Mouse (Mus musculus): ENCODE measurements around the gene Erich3. TPM values are rescaled to one million over a fixed set of nuclear protein-coding genes. Genes with fewer than 3 reads are reported as not detected.
"Not testable (repeated sequence)": the region's sequence is repeated elsewhere in the genome, so short reads cannot be mapped to it uniquely, and the experiment has no call there.

Erich3 gene
- polyA plus RNA-seq (2012; rRNA removed): 124 and 147 TPM in 2 replicates

GRCm38 (mm10) chr3:154663545-154663944, at the start of gene Erich3:
Gene Erich3, plus strand, starts transcription at chr3:154663859.
- Histone ChIP-seq H3K27ac (ENCODE audit: control insufficient read depth, insufficient read depth, low read depth, low read length) (no peak within 1 kb of the TSS), H3K4me3 (ENCODE audit: control insufficient read depth, low read depth, low read length) (peak within 1 kb of the TSS; percentile 35; the same call in 1 of the 2 replicates), H3K36me3 (ENCODE audit: control insufficient read depth, insufficient read depth, low read length) (no peaks in the 10 kb centered on the region), H3K4me1 (ENCODE audit: control insufficient read depth, insufficient read depth, low read length) (peaks cover 9% of the 10 kb centered on the region), H3K27me3 (ENCODE audit: control insufficient read depth, insufficient read depth, low read length) (no peaks in the 10 kb centered on the region)
- TF ChIP-seq POLR2A (IDR thresholded peaks at IDR 0.05; ENCODE audit: control insufficient read depth, low read depth, low read length) (no peak), CTCF (IDR thresholded peaks at IDR 0.05; ENCODE audit: control insufficient read depth, insufficient read depth, insufficient replicate concordance, low read depth, low read length) (no peak)

- no peak for TF ChIP-seq CTCF (IDR thresholded peaks at IDR 0.05; ENCODE audit: control insufficient read depth, insufficient read depth, insufficient replicate concordance, low read depth, low read length)
- no peak for TF ChIP-seq POLR2A (IDR thresholded peaks at IDR 0.05; ENCODE audit: control insufficient read depth, low read depth, low read length)
- H3K27me3 ChIP-seq (ENCODE audit: control insufficient read depth, insufficient read depth, low read length): no peaks in the 10 kb centered on the region
- no peaks in the 10 kb centered on the region for H3K4me1 ChIP-seq (ENCODE audit: control insufficient read depth, insufficient read depth, low read length)
- no peaks in the 10 kb centered on the region for H3K36me3 ChIP-seq (ENCODE audit: control insufficient read depth, insufficient read depth, low read length)
- no peak overlapping the region for H3K27ac ChIP-seq (ENCODE audit: control insufficient read depth, insufficient read depth, low read depth, low read length)
- no peak overlapping the region for H3K4me3 ChIP-seq (ENCODE audit: control insufficient read depth, low read depth, low read length)
Measured at GRCm38 (mm10) chr3:154614771-154615170, 48.9 kb upstream of the Erich3 start.

GRCm38 (mm10) chr3:154615304-154615703, 48.4 kb upstream of the Erich3 start:
- Histone ChIP-seq H3K27ac (ENCODE audit: control insufficient read depth, insufficient read depth, low read depth, low read length) (no peak overlapping the region), H3K27me3 (ENCODE audit: control insufficient read depth, insufficient read depth, low read length) (no peaks in the 10 kb centered on the region), H3K36me3 (ENCODE audit: control insufficient read depth, insufficient read depth, low read length) (no peaks in the 10 kb centered on the region), H3K4me3 (ENCODE audit: control insufficient read depth, low read depth, low read length) (no peak overlapping the region), H3K4me1 (ENCODE audit: control insufficient read depth, insufficient read depth, low read length) (no peaks in the 10 kb centered on the region)
- no peak for TF ChIP-seq POLR2A (IDR thresholded peaks at IDR 0.05; ENCODE audit: control insufficient read depth, low read depth, low read length)
- TF ChIP-seq CTCF (IDR thresholded peaks at IDR 0.05; ENCODE audit: control insufficient read depth, insufficient read depth, insufficient replicate concordance, low read depth, low read length): no peak

GRCm38 (mm10) chr3:154616106-154616505, 47.6 kb upstream of the Erich3 start:
- H3K4me3 ChIP-seq (ENCODE audit: control insufficient read depth, low read depth, low read length): no peak overlapping the region
- no peaks in the 10 kb centered on the region for H3K4me1 ChIP-seq (ENCODE audit: control insufficient read depth, insufficient read depth, low read length)
- no peaks in the 10 kb centered on the region for H3K27me3 ChIP-seq (ENCODE audit: control insufficient read depth, insufficient read depth, low read length)
- H3K36me3 ChIP-seq (ENCODE audit: control insufficient read depth, insufficient read depth, low read length): no peaks in the 10 kb centered on the region
- TF ChIP-seq CTCF (IDR thresholded peaks at IDR 0.05; ENCODE audit: control insufficient read depth, insufficient read depth, insufficient replicate concordance, low read depth, low read length) (no peak), POLR2A (IDR thresholded peaks at IDR 0.05; ENCODE audit: control insufficient read depth, low read depth, low read length) (no peak)
- H3K27ac ChIP-seq (ENCODE audit: control insufficient read depth, insufficient read depth, low read depth, low read length): no peak overlapping the region

GRCm38 (mm10) chr3:154628284-154628683, 35.4 kb upstream of the Erich3 start:
- H3K27me3 ChIP-seq (ENCODE audit: control insufficient read depth, insufficient read depth, low read length): no peaks in the 10 kb centered on the region
- no peak for TF ChIP-seq CTCF (IDR thresholded peaks at IDR 0.05; ENCODE audit: control insufficient read depth, insufficient read depth, insufficient replicate concordance, low read depth, low read length)
- TF ChIP-seq POLR2A (IDR thresholded peaks at IDR 0.05; ENCODE audit: control insufficient read depth, low read depth, low read length): no peak

GRCm38 (mm10) chr3:154631281-154631680, 32.4 kb upstream of the Erich3 start:
- not testable (repeated sequence) for H3K27me3 ChIP-seq (ENCODE audit: control insufficient read depth, insufficient read depth, low read length); H3K4me3 ChIP-seq (ENCODE audit: control insufficient read depth, low read depth, low read length); H3K4me1 ChIP-seq (ENCODE audit: control insufficient read depth, insufficient read depth, low read length)

More at GRCm38 (mm10) chr3:154628284-154628683, 35.4 kb upstream of the Erich3 start:
- Histone ChIP-seq H3K4me3 (ENCODE audit: control insufficient read depth, low read depth, low read length) (no peak overlapping the region), H3K27ac (ENCODE audit: control insufficient read depth, insufficient read depth, low read depth, low read length) (no peak overlapping the region), H3K36me3 (ENCODE audit: control insufficient read depth, insufficient read depth, low read length) (no peaks in the 10 kb centered on the region), H3K4me1 (ENCODE audit: control insufficient read depth, insufficient read depth, low read length) (no peaks in the 10 kb centered on the region; the same call in 1 of the 2 replicates)

GRCm38 (mm10) chr3:154633091-154633490, 30.6 kb upstream of the Erich3 start:
- Histone ChIP-seq H3K4me3 (ENCODE audit: control insufficient read depth, low read depth, low read length) (no peak overlapping the region), H3K4me1 (ENCODE audit: control insufficient read depth, insufficient read depth, low read length) (no peaks in the 10 kb centered on the region; the same call in 1 of the 2 replicates), H3K27ac (ENCODE audit: control insufficient read depth, insufficient read depth, low read depth, low read length) (no peak overlapping the region), H3K27me3 (ENCODE audit: control insufficient read depth, insufficient read depth, low read length) (no peaks in the 10 kb centered on the region), H3K36me3 (ENCODE audit: control insufficient read depth, insufficient read depth, low read length) (no peaks in the 10 kb centered on the region)
- no peak for TF ChIP-seq CTCF (IDR thresholded peaks at IDR 0.05; ENCODE audit: control insufficient read depth, insufficient read depth, insufficient replicate concordance, low read depth, low read length)
- no peak for TF ChIP-seq POLR2A (IDR thresholded peaks at IDR 0.05; ENCODE audit: control insufficient read depth, low read depth, low read length)

More at GRCm38 (mm10) chr3:154631281-154631680, 32.4 kb upstream of the Erich3 start:
- not testable (repeated sequence) for H3K27ac ChIP-seq (ENCODE audit: control insufficient read depth, insufficient read depth, low read depth, low read length); H3K36me3 ChIP-seq (ENCODE audit: control insufficient read depth, insufficient read depth, low read length)
